Mouse (Mus musculus): Measurements from ENCODE around the gene Dync1i2.
A peak's percentile ranks its signal among the peaks of the same experiment; 100 is the strongest.

Gene Dync1i2

DNA sequence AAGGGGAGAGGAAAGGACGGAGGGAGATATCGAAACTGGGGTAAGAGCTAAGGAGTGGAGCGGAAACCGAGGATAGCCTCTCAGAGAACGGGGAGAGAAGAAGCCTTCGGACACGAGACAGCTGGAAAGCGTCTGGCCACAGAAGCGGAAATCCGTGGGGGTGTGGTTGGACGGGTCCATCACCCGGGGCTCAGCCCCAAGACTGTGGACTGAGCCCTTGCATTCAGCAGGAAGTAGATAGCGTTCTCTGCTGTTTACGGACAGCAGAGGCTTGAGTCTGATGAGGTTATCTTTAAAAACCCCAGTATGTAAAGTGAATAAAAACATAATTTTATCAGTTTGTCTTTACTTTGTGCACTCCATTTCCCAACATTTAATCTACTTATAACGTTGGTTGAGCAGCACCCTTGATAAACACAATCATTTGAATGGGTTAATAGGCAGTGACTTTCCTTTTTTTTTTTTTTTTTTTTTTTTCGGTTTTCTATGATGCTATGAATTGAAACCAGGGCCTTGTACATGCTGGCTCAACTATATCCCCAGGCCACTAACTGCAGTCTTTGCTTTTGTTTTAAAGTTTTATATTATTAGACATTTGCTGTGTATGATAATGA, 7.6 kb upstream of the Dync1i2 start:
- DNase-seq (ENCODE audit: low read depth, low spot score): no peak

DNA sequence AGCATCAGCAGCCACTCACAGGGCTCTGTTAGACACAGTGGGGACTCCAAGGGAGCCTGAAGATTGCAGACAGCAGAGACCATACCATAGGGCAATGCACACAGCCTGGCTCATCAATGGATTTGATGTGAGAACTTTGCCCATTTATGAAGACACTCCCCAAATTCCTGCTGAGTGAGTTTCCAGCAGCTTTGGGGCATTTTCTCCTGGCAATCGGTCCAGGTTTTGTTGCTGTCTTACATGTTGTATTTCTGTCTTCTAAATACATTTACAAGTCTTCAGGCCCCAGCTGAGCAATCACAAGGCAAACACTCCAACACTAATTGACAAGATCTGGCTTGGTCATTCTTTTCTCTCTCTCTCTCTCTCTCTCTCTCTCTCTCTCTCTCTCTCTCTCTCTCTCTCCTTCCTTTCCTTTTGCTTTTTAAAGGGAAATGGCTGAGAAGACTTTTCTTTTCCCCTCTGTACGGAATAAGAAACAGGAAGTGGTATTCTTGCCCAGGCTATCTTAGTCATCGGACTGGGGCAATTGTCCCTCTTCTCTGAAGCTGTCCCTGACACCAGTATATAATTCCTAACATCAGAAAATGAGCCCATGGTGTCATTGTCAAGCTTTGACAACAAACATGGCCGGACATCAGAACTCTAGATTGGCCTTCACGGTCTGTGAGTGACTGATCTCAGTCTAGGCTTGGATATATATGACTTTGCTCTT, 2.3 kb upstream of the Dync1i2 start:
- DNase-seq (ENCODE audit: low read depth, low spot score): no peak

DNA sequence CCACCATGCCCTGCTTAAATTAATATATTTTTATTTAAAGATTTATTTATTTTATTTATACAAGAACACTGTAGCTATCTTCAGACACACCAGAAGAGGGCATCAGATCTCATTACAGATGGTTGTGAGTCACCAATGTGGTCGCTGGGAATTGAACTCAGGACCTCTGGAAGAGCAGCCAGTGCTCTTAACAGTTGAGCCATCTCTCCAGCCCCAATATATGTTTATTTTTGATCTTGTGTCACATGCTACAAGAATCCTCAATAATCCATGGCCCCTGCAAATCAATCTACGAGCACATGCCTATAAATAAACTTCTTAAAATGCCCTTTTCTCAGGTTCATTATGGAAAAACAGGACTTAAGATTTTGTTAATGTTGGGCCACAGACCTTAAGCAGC, 410 bp upstream of the Dync1i2 start:
- DNase-seq (ENCODE audit: low read depth, low spot score): no peak

DNA sequence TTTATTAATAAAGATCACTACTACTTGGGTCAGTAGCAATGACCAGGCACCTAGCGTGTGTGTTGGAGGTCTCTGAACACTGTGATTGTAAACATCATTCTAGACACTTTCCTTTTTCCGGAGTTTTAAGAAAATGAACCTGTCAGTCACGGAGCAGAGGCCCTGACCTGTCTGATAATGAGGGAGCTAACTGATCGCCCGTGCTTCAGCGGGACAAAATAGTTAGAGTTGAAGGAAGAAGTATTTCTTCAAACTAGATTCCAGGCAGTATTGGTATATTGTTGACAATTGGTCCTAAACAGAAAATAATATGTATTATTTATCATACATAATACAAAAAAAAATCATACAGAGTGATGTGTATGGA, 837 bp downstream of the Dync1i2 start:
- DNase-seq (ENCODE audit: low read depth, low spot score): no peak

DNA sequence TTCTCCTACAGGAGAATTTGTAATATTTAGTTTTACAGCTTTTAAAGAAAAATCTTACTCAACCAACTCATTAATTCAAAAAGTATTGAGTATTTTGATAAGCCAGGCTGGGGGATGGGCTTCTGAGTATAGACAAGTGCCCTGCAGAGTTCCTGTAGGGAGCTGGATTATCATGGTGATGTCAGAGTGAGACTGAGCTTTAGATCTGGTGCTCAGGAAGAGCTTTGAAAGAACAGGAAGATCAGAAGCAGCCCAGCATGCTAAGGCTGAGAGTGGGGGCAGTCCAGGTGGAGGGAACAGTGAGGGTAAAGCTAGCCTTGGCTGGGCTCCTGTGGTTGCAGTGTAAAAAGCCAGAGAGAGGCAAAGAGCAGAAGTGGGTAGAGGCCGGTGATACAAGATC, 9.5 kb downstream of the Dync1i2 start:
- DNase-seq (ENCODE audit: low read depth, low spot score): no peak

DNA sequence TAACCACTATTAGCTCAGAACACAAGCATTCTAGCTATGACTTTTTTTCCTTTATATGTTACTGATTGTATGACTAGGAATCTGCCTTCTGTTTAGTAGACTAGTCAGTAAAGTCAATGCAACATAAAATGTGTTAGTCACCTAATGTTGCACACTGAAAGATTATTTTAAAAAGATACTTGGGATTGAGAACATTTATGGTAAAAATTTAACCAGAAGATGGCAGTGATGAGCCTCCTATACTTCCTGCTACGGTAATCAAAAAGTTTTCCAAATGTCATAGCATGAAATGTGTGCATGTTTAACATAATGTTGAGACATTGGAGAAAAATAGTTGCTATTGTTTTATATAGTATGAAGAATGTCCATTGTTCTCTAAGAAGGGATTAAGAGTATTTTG, 15.9 kb downstream of the Dync1i2 start:
- DNase-seq (ENCODE audit: low read depth, low spot score): no peak

DNA sequence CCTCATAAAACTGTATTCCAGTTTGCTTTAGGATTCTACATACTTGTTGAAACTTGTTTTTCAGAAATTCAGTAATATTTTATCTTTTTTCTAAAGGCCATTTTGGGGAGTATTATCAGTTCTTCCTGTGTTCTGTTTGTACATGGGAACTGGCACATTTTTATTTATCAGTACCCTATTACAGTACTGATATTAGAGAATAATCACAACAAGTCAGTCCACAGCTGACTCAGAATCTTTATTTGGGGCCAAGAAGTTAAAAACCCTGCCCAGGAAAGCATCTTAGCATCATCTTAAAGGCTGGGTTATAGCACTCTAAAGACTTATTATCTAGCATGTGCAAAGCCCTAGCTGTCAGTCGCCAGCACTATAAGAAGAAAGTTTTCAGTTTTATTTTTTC, 18.1 kb downstream of the Dync1i2 start:
- DNase-seq (ENCODE audit: low read depth, low spot score): no peak

DNA sequence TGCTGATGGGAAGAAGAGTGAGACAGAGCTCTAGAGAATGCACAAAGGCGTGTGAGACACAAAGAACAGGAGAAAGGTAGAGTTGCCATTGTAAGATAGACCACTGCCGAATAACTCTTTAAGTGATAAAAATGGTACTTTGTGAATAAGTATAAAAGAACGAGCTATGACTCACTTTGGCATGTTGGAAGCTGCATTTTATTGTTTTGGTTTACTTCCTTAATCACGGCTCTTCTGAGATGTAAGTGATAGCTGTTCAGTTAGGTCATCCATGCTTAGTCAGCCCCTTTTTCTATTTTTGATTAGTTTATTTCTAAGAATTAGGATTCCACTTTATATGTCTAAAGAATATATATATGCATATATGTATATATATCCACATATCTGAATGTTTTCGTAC, 20.4 kb downstream of the Dync1i2 start:
- DNase-seq (ENCODE audit: low read depth, low spot score): no peak

DNA sequence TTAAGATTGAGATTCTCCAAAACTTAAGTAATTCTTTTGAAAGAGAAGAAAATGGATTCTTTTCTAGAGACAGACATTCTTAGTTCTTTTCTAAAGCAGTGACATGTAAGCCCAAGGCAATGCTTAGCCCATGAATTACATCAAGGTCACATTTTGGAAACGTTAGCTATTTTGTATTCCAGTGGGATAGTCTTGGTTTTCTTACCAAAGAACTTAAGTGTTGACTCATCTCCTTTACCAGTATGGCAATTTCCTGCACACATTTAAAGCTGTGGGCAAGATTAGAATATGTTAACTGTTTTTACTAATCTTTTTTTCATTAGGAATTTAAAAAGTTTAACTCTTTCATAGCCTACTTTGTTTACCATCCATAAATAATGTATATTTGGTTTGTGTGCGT, 21.5 kb downstream of the Dync1i2 start:
- DNase-seq (ENCODE audit: low read depth, low spot score): no peak

DNA sequence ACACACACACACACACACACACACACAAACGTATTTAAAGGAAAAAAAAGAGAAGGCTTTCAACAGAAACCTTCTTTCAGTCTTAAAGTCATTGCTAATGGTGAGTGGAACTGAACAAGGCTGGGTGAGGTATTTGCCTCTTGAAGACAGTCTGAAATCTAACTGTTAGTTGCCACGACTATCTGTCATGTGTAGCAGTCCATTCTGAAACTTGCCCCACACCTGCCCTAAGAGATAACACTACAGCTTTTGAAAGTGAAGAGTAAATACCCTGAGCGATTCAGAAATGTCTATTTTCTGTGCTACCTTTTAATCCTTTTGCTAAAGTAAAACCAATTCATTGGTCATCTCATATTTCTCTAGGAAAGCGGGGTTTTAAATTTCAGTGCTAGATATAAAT, 23.9 kb downstream of the Dync1i2 start:
- no peak for DNase-seq (ENCODE audit: low read depth, low spot score)

DNA sequence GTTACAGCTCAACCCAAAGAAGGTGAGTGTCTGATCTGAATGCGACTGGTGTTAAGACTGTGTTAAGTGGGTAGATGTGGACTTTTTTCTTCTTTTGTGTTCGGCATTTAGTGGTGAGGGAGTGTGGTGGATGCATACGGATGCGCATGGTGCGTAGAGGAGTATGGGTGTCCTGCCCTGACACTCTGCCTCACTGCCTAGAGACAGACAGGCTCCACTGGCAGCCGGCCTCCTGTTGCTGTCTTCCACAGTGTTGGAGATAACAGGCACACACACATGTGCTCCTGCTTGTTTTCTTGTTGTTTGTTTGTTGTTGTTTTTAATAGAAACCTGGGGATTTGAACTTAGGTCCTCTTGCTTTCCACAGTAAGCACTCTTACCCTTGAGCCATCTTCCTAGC, 24.5 kb downstream of the Dync1i2 start:
- DNase-seq (ENCODE audit: low read depth, low spot score): no peak

DNA sequence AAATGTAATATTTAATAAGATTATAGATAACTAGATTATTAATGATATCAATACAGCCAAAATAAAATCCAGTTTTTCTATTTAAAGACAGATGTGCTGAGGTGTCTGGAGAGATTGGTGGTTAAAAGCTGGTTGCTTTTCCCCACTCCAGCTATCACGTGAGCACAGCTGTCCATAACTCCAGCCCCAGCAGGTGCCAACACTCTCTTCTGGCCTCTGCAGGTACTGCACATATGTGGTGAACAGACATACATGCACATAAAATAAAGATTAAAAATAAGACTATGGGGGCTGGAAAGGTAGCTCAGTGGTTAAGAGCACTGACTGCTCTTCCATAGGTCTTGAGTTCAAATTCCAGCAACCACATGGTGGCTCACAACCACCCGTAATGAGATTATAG, 30.0 kb downstream of the Dync1i2 start:
- DNase-seq (ENCODE audit: low read depth, low spot score): no peak

DNA sequence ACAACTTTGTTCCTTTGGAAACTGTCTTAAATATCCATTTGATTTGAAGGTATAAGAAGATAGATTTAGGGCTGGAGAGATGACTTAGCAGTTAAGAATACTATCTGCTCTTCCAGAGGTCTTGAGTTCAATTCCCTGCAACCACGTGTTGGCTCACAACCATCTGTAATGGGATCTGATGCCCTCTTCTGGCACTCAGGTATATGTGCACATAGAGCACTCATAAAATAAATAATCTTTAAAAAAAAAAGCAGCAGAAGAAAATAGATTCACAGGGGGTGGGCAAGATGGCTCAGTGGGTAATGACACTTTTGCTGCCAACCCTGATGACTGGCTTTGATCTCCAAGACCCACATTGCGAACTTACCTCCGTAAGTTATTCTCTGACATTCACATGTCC, 30.7 kb downstream of the Dync1i2 start:
- DNase-seq (ENCODE audit: low read depth, low spot score): no peak

DNA sequence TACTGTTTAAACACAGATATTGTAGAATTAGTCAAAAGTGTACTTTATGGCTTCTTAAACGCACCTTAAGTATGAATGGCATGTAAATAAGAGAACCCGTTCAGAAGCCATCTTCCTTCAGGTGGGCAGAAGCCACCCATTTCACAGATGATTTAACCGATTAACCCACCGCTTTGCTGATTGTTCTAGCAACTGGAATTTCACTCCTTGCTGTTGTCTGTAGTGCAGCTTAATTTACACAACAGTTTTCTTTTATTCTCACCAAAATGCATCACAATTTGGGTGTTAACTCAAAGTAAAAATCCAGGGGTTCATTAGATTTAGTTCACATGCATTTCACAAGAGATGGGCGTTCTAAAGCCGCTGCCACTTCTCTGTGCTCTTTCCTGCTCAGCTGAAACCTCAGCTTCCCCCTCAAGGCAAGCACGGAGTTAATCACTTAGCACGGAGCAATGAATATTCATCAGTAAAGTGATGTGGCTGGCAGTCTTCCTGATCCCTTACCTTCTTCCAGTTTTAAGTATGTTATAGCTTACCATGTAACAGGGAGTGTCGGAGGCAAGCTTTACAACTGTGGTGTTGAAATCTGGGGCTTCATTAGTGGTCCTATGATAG, 31.7 kb downstream of the Dync1i2 start:
- no peak for DNase-seq (ENCODE audit: low read depth, low spot score)

DNA sequence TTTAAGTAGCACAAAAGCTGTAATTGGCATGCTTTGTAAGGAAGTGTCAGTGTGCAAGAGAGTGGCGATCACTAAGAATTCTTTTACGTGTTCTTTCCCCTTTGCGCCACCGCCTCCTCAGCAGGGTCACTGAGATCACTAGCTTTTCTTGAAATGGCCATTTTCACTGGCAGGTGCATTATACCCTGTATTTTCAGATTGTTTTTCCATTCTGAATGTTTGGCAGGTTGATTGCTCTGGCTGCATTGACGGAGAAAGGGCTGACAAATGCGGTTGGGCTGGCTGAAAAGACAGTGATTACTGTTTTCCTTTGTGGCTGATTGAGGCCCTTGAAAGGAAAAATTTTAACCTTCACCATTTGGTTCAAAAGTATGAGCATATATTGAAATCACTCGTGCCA, 33.3 kb downstream of the Dync1i2 start:
- DNase-seq (ENCODE audit: low read depth, low spot score): no peak

DNA sequence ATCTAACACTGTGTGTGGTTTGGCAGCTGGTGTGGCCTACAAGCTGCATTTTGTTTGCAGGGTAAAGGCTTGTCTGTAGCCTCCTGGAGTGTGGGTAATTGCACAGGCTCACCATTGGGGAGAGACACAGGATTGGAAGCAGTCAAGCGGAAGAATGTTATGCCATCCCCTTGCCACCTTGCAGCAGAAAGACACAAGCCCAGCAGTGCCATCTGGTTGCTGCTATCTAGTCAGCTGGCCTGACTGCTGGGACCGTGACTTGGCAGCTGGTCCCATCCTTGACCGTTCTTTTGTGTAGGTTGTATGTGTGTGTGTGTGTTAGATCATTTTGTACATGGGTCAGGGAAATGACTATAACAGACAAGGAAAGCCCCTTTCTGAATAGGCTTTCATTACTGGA, 33.9 kb downstream of the Dync1i2 start:
- DNase-seq (ENCODE audit: low read depth, low spot score): peak; percentile 53

DNA sequence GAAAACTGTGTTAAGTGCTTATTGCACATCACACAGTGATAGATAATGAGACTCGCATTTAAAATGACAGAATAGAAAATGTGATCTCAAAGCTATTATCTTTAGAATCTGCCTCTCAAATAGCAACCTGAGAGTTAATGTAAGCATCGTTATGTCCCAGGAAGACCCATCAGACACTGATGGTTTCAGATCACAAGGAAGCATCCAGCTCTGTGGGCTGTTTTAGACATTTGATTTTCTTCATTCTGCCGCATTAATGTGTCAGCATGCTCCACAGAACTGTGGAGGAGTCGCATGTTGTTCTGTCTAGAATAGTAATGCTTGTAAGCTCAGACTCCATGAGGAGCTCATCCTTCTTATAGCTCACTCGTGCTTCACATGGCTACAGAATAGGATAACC, 34.6 kb downstream of the Dync1i2 start:
- DNase-seq (ENCODE audit: low read depth, low spot score): no peak

DNA sequence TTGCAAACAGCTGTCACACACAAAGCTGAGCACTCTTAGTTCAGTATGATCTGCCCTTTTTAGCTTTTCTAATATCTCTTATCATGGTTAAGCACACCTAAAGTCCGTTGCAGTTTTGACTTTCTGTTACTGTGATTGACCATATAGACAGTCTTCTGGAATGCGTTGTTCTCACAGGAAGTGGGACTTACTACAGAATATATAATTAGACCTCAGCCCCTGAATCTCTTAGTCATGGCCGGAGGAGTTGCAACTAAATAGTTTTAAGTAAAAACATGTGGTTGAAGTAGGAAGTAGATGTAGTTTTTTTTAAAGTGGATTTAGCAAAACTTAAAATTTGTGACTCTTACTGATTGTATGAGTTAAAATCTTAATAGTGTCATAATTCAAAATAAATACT, 36.6 kb downstream of the Dync1i2 start:
- DNase-seq (ENCODE audit: low read depth, low spot score): no peak

DNA sequence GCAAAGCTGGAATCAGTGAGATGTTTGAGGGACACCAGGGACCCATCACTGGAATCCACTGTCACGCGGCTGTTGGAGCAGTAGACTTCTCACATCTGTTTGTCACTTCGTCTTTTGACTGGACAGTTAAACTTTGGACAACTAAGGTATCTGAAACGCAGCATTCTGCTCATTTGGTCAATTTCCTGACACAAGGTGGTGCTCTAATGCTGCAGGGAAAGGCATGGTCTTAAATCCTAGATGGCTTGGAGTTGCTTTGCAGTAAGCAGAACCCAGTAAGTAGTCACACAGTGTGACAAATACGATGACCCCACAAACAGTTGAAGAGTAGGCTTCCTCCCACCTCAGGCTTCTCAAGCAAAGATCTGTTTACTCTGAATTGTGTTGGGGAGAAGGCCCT, 39.3 kb downstream of the Dync1i2 start:
- DNase-seq (ENCODE audit: low read depth, low spot score): peak; percentile 20

DNA sequence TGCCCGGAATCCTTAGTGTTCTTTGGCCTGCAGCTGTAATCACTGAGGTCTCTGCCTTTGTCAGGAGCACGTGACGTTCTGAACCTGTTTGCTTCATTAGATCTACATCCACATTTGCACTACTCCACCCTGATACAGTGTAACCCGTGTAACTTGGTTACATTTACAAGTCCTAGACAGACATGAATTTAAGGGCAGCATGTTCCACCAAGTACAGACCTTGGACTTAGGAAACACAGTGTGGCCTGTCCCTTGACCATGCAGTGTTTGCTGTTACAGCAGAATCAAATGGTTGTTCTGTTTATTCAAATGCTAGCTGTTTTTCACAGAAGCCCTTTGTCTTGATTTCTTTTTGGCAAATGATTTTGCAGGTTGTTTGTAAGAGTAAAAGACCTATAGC, 43.3 kb downstream of the Dync1i2 start:
- DNase-seq (ENCODE audit: low read depth, low spot score): no peak

DNA sequence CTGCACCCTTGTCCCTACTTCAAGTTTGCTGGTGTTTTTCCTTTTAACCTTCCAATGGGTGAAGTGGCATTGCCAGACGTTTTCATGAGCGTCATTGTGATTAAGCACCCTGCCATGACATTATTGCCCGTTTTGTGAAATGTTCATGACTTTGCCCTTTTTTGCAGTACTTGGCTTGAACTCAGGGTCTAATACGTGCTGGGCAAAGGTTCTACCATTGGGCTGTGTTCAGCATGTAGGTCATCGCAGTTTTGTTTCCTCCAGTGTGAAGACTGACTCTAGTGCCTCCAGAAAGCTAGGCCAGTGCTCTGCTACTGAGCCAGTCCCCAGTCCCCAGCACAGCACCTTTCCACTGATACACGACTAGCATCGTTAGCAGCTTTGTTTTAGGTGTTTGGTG, 45.1 kb downstream of the Dync1i2 start:
- DNase-seq (ENCODE audit: low read depth, low spot score): no peak

DNA sequence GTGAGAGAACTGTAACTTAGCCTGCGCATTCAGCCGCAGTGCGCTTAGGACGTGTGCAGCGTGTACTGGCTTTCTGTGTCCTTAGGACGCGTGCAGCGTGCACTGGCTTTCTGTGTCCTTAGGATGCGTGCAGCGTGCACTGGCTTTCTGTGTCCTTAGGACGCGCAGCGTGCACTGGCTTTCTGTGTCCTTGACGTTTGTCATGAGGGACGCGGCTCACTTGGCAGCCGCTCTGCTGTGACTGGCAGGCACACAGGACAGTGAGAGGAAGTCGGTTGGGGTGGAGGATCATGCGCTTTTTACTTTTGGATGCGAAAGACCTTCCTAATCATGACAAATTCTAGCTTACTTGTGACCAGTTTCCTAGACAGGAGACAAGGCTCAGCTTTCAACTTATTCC, 53.1 kb downstream of the Dync1i2 start:
- no peak for DNase-seq (ENCODE audit: low read depth, low spot score)

DNA sequence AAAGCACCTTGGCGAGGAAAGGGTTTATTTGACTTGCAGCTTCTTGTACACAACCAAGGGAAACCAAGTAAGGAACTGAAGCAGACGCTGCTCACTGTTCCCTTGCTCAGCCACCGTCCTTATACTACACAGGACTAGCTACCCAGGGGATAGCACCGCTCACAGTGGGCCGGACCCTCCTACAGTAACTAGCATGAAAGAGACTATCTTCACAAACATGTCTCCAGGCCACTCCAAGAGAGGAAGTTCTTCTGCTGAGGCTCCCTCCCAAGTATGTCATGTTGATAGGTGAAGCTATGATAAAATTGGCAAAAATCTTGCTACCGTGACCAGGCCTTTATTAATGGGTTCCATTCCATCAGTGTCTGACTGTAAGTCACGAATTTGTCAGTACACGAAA, 57.2 kb downstream of the Dync1i2 start:
- no peak for DNase-seq (ENCODE audit: low read depth, low spot score)

DNA sequence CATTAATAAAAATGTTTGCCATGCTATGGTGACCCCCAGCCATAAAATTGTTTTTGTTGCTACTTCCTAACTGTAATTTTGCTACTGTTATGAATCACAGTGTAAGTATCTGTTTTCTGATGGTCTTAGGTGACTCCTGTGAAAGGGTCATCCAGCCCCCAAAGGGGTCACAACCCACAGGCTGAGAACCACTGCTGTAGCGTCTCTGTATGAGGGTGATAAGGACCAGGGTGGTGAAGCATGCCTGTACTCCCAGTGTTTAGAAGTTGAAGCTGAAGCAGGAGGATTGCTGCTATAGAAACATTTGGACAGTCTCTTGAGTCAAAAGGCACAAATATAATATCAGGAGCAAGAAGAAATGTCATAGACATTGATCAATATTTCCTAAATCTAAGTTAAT, 57.8 kb downstream of the Dync1i2 start:
- no peak for DNase-seq (ENCODE audit: low read depth, low spot score)

All from retina, postnatal 7 days (tissue).